Mouse (Mus musculus) embryonic fibroblast, embryonic 13.5 days (primary cell): ENCODE results near the gene Fto.

Experiments used
- CTCF ChIP-seq: IDR thresholded peaks from 2 replicates; pipeline ENCODE4 v1.5.1; 2011; ENCODE audit warnings: mild to moderate bottlenecking, control low read depth, low read length, moderate library complexity, borderline replicate concordance; ENCODE audit not compliant: insufficient read depth
- POLR2A ChIP-seq: IDR thresholded peaks from 2 replicates; pipeline ENCODE4 v1.6.1; 2011; ENCODE audit warnings: low read depth, mild to moderate bottlenecking, control low read depth, low read length, moderate library complexity

GRCm38 (mm10) chr8:91350628-91351027 lies 37.3 kb downstream of the Fto start:
- TF ChIP-seq POLR2A: no peak
- TF ChIP-seq CTCF: no peak
